Mouse (Mus musculus) G1E (cell line): ENCODE measurements around the gene Trappc10.

ENCODE experiments used
- CTCF ChIP-seq: IDR thresholded peaks from 2 replicates; pipeline ENCODE4 v1.5.1; 2012; ENCODE audit warnings: low read depth, low read length, inconsistent platforms, mixed read lengths
- GATA1 ChIP-seq: IDR thresholded peaks from 2 replicates; pipeline ENCODE4 v1.6.1; 2012; ENCODE audit warnings: borderline replicate concordance, low read length, inconsistent platforms, mixed read lengths
- GATA2 ChIP-seq: IDR thresholded peaks from 2 replicates; pipeline ENCODE4 v1.6.1; 2012; ENCODE audit warnings: low read depth, low read length, inconsistent platforms, borderline replicate concordance
- POLR2AphosphoS5 ChIP-seq: IDR thresholded peaks from 2 replicates; pipeline ENCODE4 v1.6.1; 2012; ENCODE audit warnings: low read depth, low read length, inconsistent platforms; ENCODE audit not compliant: insufficient replicate concordance
- TAL1 ChIP-seq: conservative IDR thresholded peaks from 2 replicates; pipeline ENCODE4 v1.6.1; 2012; ENCODE audit warnings: low read depth, low read length, inconsistent platforms, mixed read lengths

- TF ChIP-seq CTCF (no peak), TAL1 (no peak), GATA1 (no peak), GATA2 (no peak), POLR2AphosphoS5 (no peak)
Measured at GRCm38 (mm10) chr10:78214371-78214770, 30.1 kb downstream of the Trappc10 start.
